In the genomic region with DNA sequence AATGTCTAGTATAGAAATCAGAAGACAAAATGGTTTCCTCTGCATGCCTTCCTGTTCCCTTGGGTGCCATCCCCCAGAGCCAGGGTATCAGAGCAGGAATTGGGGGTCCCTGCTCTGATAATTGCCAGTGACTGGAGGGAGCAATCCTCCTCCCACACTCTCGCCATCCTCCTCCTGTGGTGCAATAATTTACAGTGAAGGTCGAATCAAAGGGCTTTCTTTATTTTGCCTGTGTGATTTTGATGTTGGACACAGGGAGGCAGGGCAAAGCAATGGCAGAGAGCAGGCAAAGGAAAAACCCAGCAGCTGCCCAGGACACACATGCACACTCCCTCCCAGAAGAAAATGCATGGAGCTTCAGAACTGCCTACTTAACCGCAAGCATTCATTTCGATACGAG, we compare ENCODE assay signal across 17 mouse cellular contexts.
DNase-seq lines count a peak whose midpoint lies in the region; ATAC-seq and TF ChIP-seq lines count a peak whose summit lies in the region.
"Had no signal": no experiment of that assay in that cellular context is flagged by ENCODE, and none has a peak within 500 bp of the region (broad histone marks: within the 10 kb centered on the region; RNA-seq: fewer than 3 reads in every experiment).

No protein-coding gene starts in this region.

- H3K27ac ChIP-seq in hindbrain, embryonic 14.5 days, result peak overlapping the region; percentile 93
- H3K27ac ChIP-seq in midbrain, embryonic 16.5 days (ENCODE audit: low read length), result peak overlapping the region; percentile 94
- H3K27ac ChIP-seq: embryonic facial prominence, embryonic 13.5 days; layer of hippocampus, adult 2 months; liver, embryonic 15.5 days; stomach, embryonic 15.5 days had no signal

- 31% methylated on average over 5 of the region's 5 CpGs for WGBS in hindbrain, embryonic 14.5 days
- WGBS in midbrain, embryonic 16.5 days, result 15% methylated on average over 5 of the region's 5 CpGs

- TF ChIP-seq POLR2A in brain, embryonic 14.5 days (IDR thresholded peaks at IDR 0.05; ENCODE audit: borderline replicate concordance, extremely low read depth, insufficient read depth, insufficient read length, poor library complexity, severe bottlenecking), result no peak

- H3K9me3 ChIP-seq in hindbrain, embryonic 14.5 days (ENCODE audit: control insufficient read depth, low read length), result no peaks in the 10 kb centered on the region
- no peaks in the 10 kb centered on the region for H3K9me3 ChIP-seq in midbrain, embryonic 16.5 days (replicated peaks; ENCODE audit: control insufficient read depth, low read length, poor library complexity, severe bottlenecking)
- H3K9me3 ChIP-seq: embryonic facial prominence, embryonic 13.5 days; liver, embryonic 15.5 days; stomach, embryonic 15.5 days had no signal

- peak; percentile 39; the same call in 1 of the 2 replicates for TF ChIP-seq CTCF in brain, embryonic 14.5 days (IDR thresholded peaks at IDR 0.05; ENCODE audit: borderline replicate concordance, extremely low read depth, insufficient read depth, insufficient read length)

- no peaks in the 10 kb centered on the region for H3K27me3 ChIP-seq in hindbrain, embryonic 14.5 days (ENCODE audit: control insufficient read depth, insufficient read depth, low read length)
- H3K27me3 ChIP-seq in midbrain, embryonic 16.5 days (ENCODE audit: control insufficient read depth, insufficient read depth, low read depth, low read length), result no peaks in the 10 kb centered on the region
- H3K27me3 ChIP-seq: embryonic facial prominence, embryonic 13.5 days; liver, embryonic 15.5 days; stomach, embryonic 15.5 days had no signal

- H3K4me1 ChIP-seq in hindbrain, embryonic 14.5 days (replicated peaks; ENCODE audit: control insufficient read depth, insufficient read depth, low read length), result peaks cover 25% of the 10 kb centered on the region
- H3K4me1 ChIP-seq in midbrain, embryonic 16.5 days (ENCODE audit: control insufficient read depth, insufficient read depth, low read length), result peaks cover 18% of the 10 kb centered on the region
- H3K4me1 ChIP-seq: embryonic facial prominence, embryonic 13.5 days; liver, embryonic 15.5 days; stomach, embryonic 15.5 days had no signal

- intact Hi-C loops in gastrocnemius, postnatal 14 days (cut with DNase I; ENCODE audit: low total_unique reads), result no loop called here

- peak overlapping the region; percentile 52 for H3K9ac ChIP-seq in hindbrain, embryonic 14.5 days
- H3K9ac ChIP-seq in midbrain, embryonic 16.5 days (ENCODE audit: low read depth, low read length), result peak overlapping the region; percentile 61
- H3K9ac ChIP-seq: embryonic facial prominence, embryonic 13.5 days; liver, embryonic 15.5 days; stomach, embryonic 15.5 days had no signal

- H3K4me2 ChIP-seq in hindbrain, embryonic 14.5 days (replicated peaks), result peak overlapping the region; percentile 28
- peak overlapping the region; percentile 41 for H3K4me2 ChIP-seq in midbrain, embryonic 16.5 days (ENCODE audit: low read length)
- H3K4me2 ChIP-seq: embryonic facial prominence, embryonic 13.5 days; liver, embryonic 15.5 days; stomach, embryonic 15.5 days had no signal

- peak; percentile 84 for ATAC-seq in hindbrain, embryonic 14.5 days (ENCODE audit: low FRiP score)
- peak; percentile 94 for ATAC-seq in midbrain, embryonic 16.5 days

- H3K36me3 ChIP-seq in hindbrain, embryonic 14.5 days (replicated peaks; ENCODE audit: control insufficient read depth, insufficient read depth), result no peaks in the 10 kb centered on the region
- no peaks in the 10 kb centered on the region for H3K36me3 ChIP-seq in midbrain, embryonic 16.5 days (ENCODE audit: control insufficient read depth, insufficient read depth, low read length)
- H3K36me3 ChIP-seq: embryonic facial prominence, embryonic 13.5 days; liver, embryonic 15.5 days; stomach, embryonic 15.5 days had no signal

- no peak overlapping the region for H3K4me3 ChIP-seq in hindbrain, embryonic 14.5 days (replicated peaks; ENCODE audit: low read length)
- no peak overlapping the region for H3K4me3 ChIP-seq in midbrain, embryonic 16.5 days (ENCODE audit: low read depth, low read length)
- H3K4me3 ChIP-seq: embryonic facial prominence, embryonic 13.5 days; layer of hippocampus, adult 2 months; liver, embryonic 15.5 days; stomach, embryonic 15.5 days had no signal

- DNase-seq in cerebellum, postnatal 10 days, result peak; percentile 25 to 26
- no peak for DNase-seq in cerebellum, adult 11-12 months
- peak; percentile 85 for DNase-seq in brain, embryonic 14.5 days (ENCODE audit: low read depth)
- peak; percentile 42 for DNase-seq in hindbrain, embryonic 14.5 days (ENCODE audit: low spot score)
- DNase-seq in gastrocnemius, postnatal 14 days, result no peak
- no peak for DNase-seq in right cerebral cortex, postnatal 14 days
- DNase-seq in left cerebral cortex, adult 9 months (ENCODE audit: low spot score in 2 of 2), result no peak
- DNase-seq: cerebellum, adult 8-10 months; heart, adult 18-20 months; heart, postnatal 4 days; lung, postnatal 36 days; thymus, postnatal 36 days had no signal

Comparison
In these comparisons a context has a peak if more than half of its experiments do, and no peak if none do; other contexts are left out.
1. DNase-seq: peak in cerebellum, postnatal 10 days (2 of 2), brain, embryonic 14.5 days (single experiment) and hindbrain, embryonic 14.5 days (single experiment); none in cerebellum, adult 11-12 months (single experiment), gastrocnemius, postnatal 14 days (single experiment), right cerebral cortex, postnatal 14 days (single experiment) and left cerebral cortex, adult 9 months (0 of 2).